Mouse (Mus musculus) lung, postnatal 0 days (tissue): ENCODE measurements around the gene Syt8. TPM values are rescaled to one million over a fixed set of nuclear protein-coding genes. Genes with fewer than 3 reads are reported as not detected.

Source experiments
- ATAC-seq: fragments of 200-750 bp; cut with Nextera tagmentation; 2 replicates; pipeline ENCODE4 v1.8.0; 2017; ENCODE audit warnings: moderate library complexity
- DNase-seq: peaks from one replicate; pipeline ENCODE4 v3.0.0-alpha.2; 2016; ENCODE audit warnings: low spot score
- H3K27ac ChIP-seq: fragments of 300-500 bp; sonication (generic); 2 replicates; pipeline ENCODE4 v1.5.1; 2014; ENCODE audit warnings: antibody characterized with exemption, mild to moderate bottlenecking, low read length, mixed read lengths
- H3K27me3 ChIP-seq: fragments of 300-500 bp; sonication (generic); replicated peaks from 2 replicates; pipeline ENCODE4 v1.6.1; 2014; ENCODE audit warnings: low read length, mixed read lengths; ENCODE audit not compliant: insufficient read depth
- H3K36me3 ChIP-seq: fragments of 300-500 bp; sonication (generic); 2 replicates; pipeline ENCODE4 v1.6.1; 2014; ENCODE audit warnings: low read length, mixed read lengths; ENCODE audit not compliant: insufficient read depth
- H3K4me1 ChIP-seq: fragments of 300-500 bp; sonication (generic); 2 replicates; pipeline ENCODE4 v1.6.1; 2014; ENCODE audit warnings: antibody characterized with exemption, low read depth, low read length, mixed read lengths; ENCODE audit not compliant: insufficient read depth
- H3K4me2 ChIP-seq: fragments of 300-500 bp; sonication (generic); replicated peaks from 2 replicates; pipeline ENCODE4 v1.6.1; 2014; ENCODE audit warnings: low read depth, mild to moderate bottlenecking, low read length, moderate library complexity, mixed read lengths
- H3K4me3 ChIP-seq: fragments of 300-500 bp; sonication (generic); 2 replicates; pipeline ENCODE4 v1.5.1; 2014; ENCODE audit warnings: low read depth, low read length
- H3K9ac ChIP-seq: fragments of 300-500 bp; sonication (generic); replicated peaks from 2 replicates; pipeline ENCODE4 v1.6.1; 2014; ENCODE audit warnings: low read depth, mild to moderate bottlenecking
- H3K9me3 ChIP-seq: fragments of 300-500 bp; sonication (generic); 2 replicates; pipeline ENCODE4 v1.6.1; 2016; ENCODE audit warnings: low read length, mixed read lengths
- CTCF ChIP-seq: IDR thresholded peaks from 2 replicates; pipeline ENCODE4 v1.5.1; 2016; ENCODE audit warnings: antibody characterized with exemption, mild to moderate bottlenecking
- EP300 ChIP-seq: IDR thresholded peaks from 2 replicates; pipeline ENCODE4 v1.6.1; 2016; ENCODE audit warnings: antibody characterized with exemption, mild to moderate bottlenecking, control low read depth
- WGBS: fragments of 180-500 bp; shearing (Covaris S2); extraction: QIAGEN DNeasy Blood & Tissue Kit; methylation state at CpG from one replicate; pipeline ENCODE4 v1.1.7; 2014; 5-methylcytosine and 5-hydroxymethylcytosine counted together
- polyA plus RNA-seq: library from polyadenylated mRNA; unstranded; fragments of >200 nt; fragmentation: Nextera tagmentation; extraction: Ambion mirVana; gene quantifications from 2 replicates; pipeline ENCODE4 v1.2.1, GENCODE M21; 2015

Gene Syt8
- 0.47 and 1.1 TPM in 2 replicates for polyA plus RNA-seq

DNA sequence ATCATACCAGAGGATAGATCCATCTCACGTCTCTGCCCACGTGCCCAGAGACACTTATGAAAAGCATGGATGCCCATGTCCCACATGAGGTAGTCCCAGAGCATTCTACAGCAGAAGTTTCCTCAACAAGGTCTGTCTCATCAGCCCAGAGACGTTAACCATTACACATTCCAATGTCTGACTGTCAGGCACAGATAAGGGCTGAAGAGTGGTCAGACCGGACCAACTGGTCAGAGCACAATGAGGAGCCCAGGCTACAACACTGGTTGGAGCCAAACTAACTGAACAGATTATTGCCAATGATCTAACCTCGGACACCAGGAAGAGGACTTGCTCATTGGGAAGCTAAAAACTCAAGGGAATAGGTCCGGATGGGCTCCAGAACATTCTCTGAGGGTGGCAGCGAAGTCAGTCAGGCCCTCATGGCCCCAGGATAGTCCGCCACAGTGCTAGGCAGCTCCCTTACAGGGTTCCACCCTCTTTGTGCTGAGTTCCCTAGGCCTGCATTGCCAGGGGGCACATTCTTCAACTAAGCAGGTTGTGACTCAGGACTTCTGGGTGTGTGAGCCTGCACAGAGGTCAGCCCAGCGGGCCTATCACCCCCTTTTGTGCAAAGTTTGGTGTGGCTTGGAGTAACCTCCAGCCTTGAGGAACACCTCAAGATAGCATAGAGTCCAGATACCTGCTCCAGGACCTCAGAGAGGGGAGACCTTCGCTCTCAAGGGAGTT lies at the start of gene Syt8:
Gene Syt8 (plus strand): TSS at position 714 of the 729 bp plus-strand sequence.
- WGBS = 69% methylated on average over 10 of the region's 10 CpGs
- peak; percentile 53 for DNase-seq
- ATAC-seq = no peak
- Histone ChIP-seq H3K36me3 (no peaks in the 10 kb centered on the region), H3K27me3 (no peaks in the 10 kb centered on the region), H3K27ac (no peak within 1 kb of the TSS), H3K4me2 (no peak within 1 kb of the TSS; the same call in 1 of the 2 replicates), H3K9me3 (no peaks in the 10 kb centered on the region), H3K4me1 (peaks cover 20% of the 10 kb centered on the region), H3K4me3 (no peak within 1 kb of the TSS), H3K9ac (no peak within 1 kb of the TSS)
- no peak for TF ChIP-seq CTCF
- TF ChIP-seq EP300 = peak; percentile 84

DNA sequence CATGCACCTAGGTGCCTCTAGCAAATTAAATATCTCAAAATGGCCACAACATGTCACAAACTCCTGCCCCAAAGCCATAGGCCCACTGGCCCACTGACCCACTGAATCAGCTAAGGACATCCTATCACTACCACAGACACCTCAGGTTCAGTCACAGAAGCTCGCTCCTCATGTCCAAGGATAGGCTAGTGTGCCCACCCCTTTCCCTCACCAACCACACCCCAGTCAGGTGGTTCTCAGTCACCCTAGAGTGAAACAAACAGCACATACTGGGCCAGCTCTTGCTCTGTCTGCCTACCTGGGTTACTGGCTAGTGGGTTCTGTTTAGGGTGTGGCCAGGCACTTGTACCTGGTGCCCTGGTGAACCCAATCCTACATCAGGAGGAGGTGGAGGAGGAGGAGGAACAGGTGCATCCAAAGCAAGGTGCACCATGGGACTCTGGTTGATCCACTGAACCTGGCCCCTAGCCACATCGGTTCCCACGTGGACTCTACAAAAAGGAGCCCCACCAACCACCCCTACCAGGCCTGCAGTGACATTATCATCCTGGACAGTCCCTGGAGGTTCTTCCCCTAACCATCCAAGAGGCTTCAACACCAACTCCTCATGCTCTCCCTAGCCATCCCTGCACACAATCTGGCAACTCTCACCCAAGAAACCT lies 48.8 kb upstream of the Syt8 start:
- Histone ChIP-seq H3K27me3 (no peaks in the 10 kb centered on the region), H3K4me3 (peak overlapping the region; percentile 75; the same call in 1 of the 2 replicates), H3K4me1 (peaks cover 14% of the 10 kb centered on the region), H3K9me3 (no peaks in the 10 kb centered on the region), H3K4me2 (peak overlapping the region; percentile 87), H3K36me3 (peaks cover 35% of the 10 kb centered on the region), H3K9ac (0 out of 2 replicates have a peak overlapping the region, but pooled peaks have one; percentile 91), H3K27ac (no peak overlapping the region)
- no peak for ATAC-seq
- no peak for DNase-seq
- no peak for TF ChIP-seq CTCF
- TF ChIP-seq EP300 = no peak
- WGBS = 80% methylated on average over 3 of the region's 3 CpGs

DNA sequence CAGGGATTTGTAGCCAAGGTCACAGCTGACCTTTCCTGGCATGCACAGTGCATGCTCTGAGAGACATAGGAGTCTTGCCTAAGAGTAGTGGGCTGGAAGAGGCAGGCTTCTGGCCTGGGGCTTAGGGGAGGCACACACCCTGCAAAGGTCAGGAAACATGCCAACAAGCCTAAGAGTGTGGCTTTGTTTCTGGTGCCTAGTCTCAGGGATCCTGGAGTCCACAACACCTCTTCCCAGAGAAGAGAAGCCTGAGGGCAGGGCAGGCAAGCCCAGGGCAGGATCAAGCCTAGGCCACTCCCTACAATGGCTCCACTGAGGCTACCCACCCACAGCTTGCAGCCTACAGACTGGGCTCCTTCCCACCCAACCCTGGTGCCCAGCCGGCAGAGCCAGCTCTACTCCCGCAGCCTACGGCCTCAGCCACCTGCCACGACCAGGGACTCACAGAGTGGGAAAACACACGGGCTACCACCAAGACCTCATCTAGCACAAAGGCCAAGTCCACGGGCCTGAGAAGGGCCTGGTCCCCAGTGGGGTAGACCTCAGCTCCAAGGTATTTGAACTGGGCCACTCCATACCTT lies 47.9 kb upstream of the Syt8 start:
- TF ChIP-seq CTCF (no peak), EP300 (no peak)
- peak; percentile 32 for DNase-seq

DNA sequence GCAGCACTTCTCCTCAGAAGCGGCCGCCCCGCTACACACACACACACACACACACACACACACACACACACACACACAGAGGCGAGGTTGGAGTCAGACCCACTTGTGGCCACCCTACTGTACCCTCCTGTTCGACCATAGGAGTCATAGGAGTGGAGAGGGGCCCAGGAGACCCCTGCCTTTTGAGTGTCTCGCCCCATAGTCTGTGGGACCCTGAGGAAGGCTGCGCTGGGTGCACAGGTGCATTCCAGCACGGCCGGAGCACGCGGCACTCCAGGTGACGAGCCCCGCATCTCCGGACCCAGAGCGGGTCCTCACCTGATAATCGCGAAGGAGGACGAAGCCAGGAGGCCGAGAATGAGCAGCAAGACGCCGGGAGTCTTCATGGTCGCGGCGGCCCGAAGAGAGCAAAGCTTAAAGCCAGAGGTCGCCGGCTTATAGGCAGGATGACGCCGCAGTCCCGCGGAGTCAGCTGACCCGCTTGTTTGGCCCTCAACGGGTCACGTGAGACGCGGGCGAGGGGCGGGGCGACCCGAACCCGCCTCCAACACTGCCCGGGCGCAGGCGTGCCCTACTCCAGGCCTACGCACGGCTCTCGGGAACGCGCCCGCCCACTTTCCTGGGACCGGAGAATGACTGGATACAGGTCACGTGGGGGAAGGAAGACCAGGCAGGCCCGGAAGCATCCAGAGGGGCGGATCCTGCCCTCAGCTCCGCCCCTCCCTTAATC lies 47.1 kb upstream of the Syt8 start, which contains the start of gene Ctsd:
Gene Ctsd (minus strand): TSS at position 620 of the 730 bp plus-strand sequence.
- Histone ChIP-seq H3K9me3 (no peaks in the 10 kb centered on the region), H3K36me3 (peaks cover 24% of the 10 kb centered on the region), H3K27ac (peak within 1 kb of the TSS; percentile 87), H3K27me3 (no peaks in the 10 kb centered on the region), H3K4me1 (peaks cover 14% of the 10 kb centered on the region), H3K4me3 (peak within 1 kb of the TSS; percentile 75), H3K9ac (peak within 1 kb of the TSS; percentile 91), H3K4me2 (peak within 1 kb of the TSS; percentile 87)
- no peak for TF ChIP-seq EP300
- no peak for TF ChIP-seq CTCF
- DNase-seq = peak; percentile 99
- ATAC-seq = peak; percentile 98
- 1% methylated on average over 48 of the region's 55 CpGs for WGBS

More for the DNA sequence above, 47.9 kb upstream of the Syt8 start:
- peaks cover 14% of the 10 kb centered on the region for H3K4me1 ChIP-seq
- H3K27ac ChIP-seq = peak overlapping the region; percentile 87
- no peaks in the 10 kb centered on the region for H3K9me3 ChIP-seq
- ATAC-seq = no peak
- H3K9ac ChIP-seq = peak overlapping the region; percentile 91
- WGBS = 42% methylated on average over 6 of the region's 6 CpGs
- peak overlapping the region; percentile 87 for H3K4me2 ChIP-seq
- no peaks in the 10 kb centered on the region for H3K27me3 ChIP-seq
- H3K4me3 ChIP-seq = peak overlapping the region; percentile 75
- peaks cover 33% of the 10 kb centered on the region for H3K36me3 ChIP-seq

DNA sequence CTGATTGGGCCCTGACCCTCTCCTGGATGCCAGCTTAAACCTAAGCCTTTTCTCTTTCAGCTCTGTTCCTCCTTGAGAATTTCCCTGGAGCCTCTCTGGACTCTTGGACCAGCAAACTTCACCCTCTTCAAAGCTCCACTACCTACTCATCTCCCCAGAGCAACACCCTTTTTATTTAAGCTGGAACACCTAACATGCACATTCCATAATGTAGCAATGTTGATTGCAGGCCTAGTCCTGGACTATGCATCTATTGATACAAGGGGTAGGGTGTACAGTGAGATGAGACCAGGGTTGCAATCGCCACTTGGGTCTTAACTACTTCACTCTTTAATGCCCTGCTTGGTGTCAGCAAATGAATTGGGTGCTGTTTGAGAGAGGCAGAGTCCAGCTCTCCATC lies 46.5 kb upstream of the Syt8 start:
- Histone ChIP-seq H3K9me3 (no peaks in the 10 kb centered on the region), H3K27me3 (no peaks in the 10 kb centered on the region), H3K36me3 (peaks cover 18% of the 10 kb centered on the region), H3K9ac (no peak overlapping the region), H3K4me3 (peak overlapping the region; percentile 75), H3K4me2 (no peak overlapping the region), H3K4me1 (peaks cover 16% of the 10 kb centered on the region), H3K27ac (peak overlapping the region; percentile 16)
- no peak for DNase-seq
- no peak for ATAC-seq
- WGBS = 96% methylated on average over 1 of the region's 1 CpGs
- TF ChIP-seq CTCF (no peak), EP300 (no peak)
